Mouse (Mus musculus): ENCODE results near the gene Cdkn2aip. TPM values are rescaled to one million over a fixed set of nuclear protein-coding genes. Genes with fewer than 3 reads are reported as not detected.

The Cdkn2aip gene
- 10 to 100 TPM in 7 of 26 experiments, 1 to 10 TPM in 17, under 1 TPM in 2; 0.76 to 16.1 (median 5.2) TPM for total RNA-seq (2018; cell fraction: chromatin; rRNA removed)
- 1 to 10 TPM; 2.3 to 7.0 (median 4.0) TPM for total RNA-seq (2018; cell fraction: cytosol; rRNA removed)
- 10 to 100 TPM in 5 of 26 experiments, 1 to 10 TPM in 21; 1.8 to 14.8 (median 4.4) TPM for total RNA-seq (2018; cell fraction: nucleus; rRNA removed)
- 4.7 to 7.6 TPM (median 5.2 TPM) in 3 replicates for polyA plus RNA-seq (2018)

DNA sequence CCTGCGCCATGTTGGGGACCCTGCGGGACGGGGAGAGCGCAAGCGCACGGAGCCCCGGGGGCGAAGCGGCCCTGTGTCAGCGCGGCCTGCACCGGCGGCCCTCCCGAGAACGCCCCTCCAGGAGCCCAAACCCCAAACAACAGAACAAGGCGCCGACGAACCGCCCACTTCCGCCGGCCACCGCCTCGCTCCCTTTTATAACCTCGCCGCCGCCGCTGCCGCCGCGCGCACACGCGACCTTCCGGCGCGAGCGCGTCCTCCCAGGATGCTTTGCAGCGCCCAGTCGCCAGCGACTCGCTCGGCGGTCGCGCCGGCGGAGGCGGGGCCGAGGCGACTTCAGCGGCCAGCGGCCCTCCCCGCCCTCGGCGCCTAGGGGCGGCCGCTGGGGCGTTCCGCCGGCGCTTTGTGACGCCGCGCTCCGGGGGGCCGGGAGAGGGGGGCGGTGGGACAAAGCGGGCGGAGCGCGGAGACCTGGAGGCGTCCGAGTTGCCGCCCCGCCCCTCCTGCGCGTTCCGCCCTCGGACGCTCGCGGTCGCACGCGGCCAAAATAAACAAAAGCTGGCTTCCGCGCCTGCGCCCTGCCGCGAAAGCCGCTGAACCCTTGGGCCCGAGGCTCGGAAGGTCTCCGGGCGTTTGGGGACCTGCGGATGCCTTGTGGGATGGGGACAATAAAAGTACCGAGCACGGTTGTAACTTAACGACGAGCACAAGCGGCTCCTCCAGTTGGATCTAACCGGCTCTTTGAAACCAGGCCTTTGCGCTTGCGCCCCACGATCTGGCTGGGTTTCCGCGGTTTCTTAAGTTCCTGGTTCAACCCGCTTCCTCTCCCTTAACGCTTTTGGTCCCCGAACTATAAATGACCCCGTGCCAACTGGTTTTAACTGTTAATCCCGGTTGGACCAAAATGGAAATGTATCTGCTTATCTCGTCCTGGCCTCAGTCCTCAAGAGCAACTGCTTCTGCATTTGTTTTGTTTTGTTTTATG, at the start of gene Cdkn2aip:
Gene Cdkn2aip, minus strand, starts transcription at position 172 of the 985 bp plus-strand sequence.
- Histone ChIP-seq H3K27ac (peak within 1 kb of the TSS; percentile 77), H3K4me3 (ENCODE audit: inconsistent target) (peak within 1 kb of the TSS; percentile 85), H3K36me3 (ENCODE audit: inconsistent target) (peaks cover 13% of the 10 kb centered on the region; the same call in 1 of the 2 replicates), H3K79me2 (ENCODE audit: inconsistent target) (peaks cover 27% of the 10 kb centered on the region)
- WGBS (ENCODE audit: missing documents) = under 1% methylated on average over 98 of the region's 114 CpGs

DNA sequence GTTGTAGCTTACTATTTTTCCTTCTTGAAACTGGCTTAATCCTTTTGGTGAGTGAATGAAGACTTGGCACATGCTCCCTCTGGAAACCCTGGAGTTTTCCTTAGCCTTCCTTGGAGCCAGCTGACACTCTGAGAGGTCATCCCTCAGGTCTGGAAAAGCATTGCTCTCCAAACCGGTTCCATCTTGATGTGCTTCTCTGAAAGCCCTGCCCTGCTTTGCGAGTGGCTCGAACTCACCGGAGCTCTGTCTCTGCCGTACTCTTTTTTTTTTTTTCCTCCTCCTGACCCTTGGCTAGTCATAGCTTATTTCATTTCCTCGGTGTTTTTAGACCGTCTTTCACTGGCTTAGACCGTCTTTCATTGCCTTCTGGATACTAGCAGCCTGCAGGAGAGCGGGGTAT, 49.5 kb upstream of the Cdkn2aip start:
- H3K79me2 ChIP-seq (ENCODE audit: inconsistent target) = no peaks in the 10 kb centered on the region
- WGBS (ENCODE audit: missing documents) = 89% methylated on average over 9 of the region's 9 CpGs
- H3K4me3 ChIP-seq (ENCODE audit: inconsistent target) = no peak overlapping the region
- H3K36me3 ChIP-seq (ENCODE audit: inconsistent target) = no peaks in the 10 kb centered on the region
- H3K27ac ChIP-seq = no peak overlapping the region

DNA sequence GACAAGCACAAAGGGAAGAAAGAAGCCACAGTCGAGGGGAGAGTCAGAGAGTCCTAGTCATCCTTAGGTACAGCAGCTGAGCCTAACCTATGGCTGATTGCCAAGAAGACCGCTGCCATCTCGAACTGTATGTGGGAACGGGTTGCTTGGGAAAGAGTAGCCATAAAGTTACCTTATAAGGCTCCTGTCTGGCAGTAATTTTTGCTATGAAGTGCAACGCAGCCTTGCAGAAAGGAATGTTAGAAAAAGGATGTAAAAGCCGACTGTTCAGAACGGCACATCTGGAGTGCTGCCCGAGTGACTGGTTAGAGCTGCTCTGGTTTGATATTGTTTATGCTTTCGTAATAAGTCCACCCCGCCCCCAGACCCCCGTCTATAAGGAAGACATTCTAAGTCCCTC, 47.0 kb upstream of the Cdkn2aip start:
- Histone ChIP-seq H3K36me3 (ENCODE audit: inconsistent target) (no peaks in the 10 kb centered on the region), H3K27ac (no peak overlapping the region), H3K79me2 (ENCODE audit: inconsistent target) (no peaks in the 10 kb centered on the region), H3K4me3 (ENCODE audit: inconsistent target) (no peak overlapping the region)
- 86% methylated on average over 11 of the region's 11 CpGs for WGBS (ENCODE audit: missing documents)

DNA sequence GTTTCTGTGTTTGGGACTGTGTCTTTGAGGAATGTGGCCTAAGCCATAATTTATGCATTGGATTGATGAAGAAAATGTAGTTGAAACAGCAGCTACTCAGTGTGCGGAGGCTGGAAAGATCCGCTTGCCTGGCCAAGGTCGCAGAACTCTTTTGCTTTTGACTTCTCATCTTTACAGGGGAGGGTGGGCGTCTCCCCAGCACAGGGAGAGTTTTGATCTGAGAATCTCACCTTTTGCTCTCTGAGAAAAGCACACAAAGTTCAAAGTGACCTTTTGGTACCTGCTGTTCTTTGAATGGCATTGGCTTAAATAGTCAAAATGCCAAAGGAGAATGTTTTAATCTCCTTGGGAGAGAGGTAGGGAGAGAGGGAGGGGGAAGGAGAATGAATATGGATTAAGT, 46.5 kb upstream of the Cdkn2aip start:
- Histone ChIP-seq H3K27ac (no peak overlapping the region), H3K79me2 (ENCODE audit: inconsistent target) (no peaks in the 10 kb centered on the region), H3K36me3 (ENCODE audit: inconsistent target) (no peaks in the 10 kb centered on the region), H3K4me3 (ENCODE audit: inconsistent target) (no peak overlapping the region)
- WGBS (ENCODE audit: missing documents) = 90% methylated on average over 4 of the region's 4 CpGs

GRCm38 (mm10) chr8:47753121-47753520, 39.4 kb upstream of the Cdkn2aip start:
- 86% methylated on average over 3 of the region's 3 CpGs for WGBS (ENCODE audit: missing documents)
- H3K79me2 ChIP-seq (ENCODE audit: inconsistent target) = no peaks in the 10 kb centered on the region

GRCm38 (mm10) chr8:47750096-47750495, 36.4 kb upstream of the Cdkn2aip start:
- Histone ChIP-seq H3K79me2 (ENCODE audit: inconsistent target) (no peaks in the 10 kb centered on the region), H3K27ac (no peak overlapping the region), H3K36me3 (ENCODE audit: inconsistent target) (no peaks in the 10 kb centered on the region), H3K4me3 (ENCODE audit: inconsistent target) (no peak overlapping the region)
- WGBS (ENCODE audit: missing documents) = 70% methylated on average over 10 of the region's 14 CpGs

More at GRCm38 (mm10) chr8:47753121-47753520, 39.4 kb upstream of the Cdkn2aip start:
- Histone ChIP-seq H3K4me3 (ENCODE audit: inconsistent target) (no peak overlapping the region), H3K36me3 (ENCODE audit: inconsistent target) (no peaks in the 10 kb centered on the region), H3K27ac (no peak overlapping the region)

DNA sequence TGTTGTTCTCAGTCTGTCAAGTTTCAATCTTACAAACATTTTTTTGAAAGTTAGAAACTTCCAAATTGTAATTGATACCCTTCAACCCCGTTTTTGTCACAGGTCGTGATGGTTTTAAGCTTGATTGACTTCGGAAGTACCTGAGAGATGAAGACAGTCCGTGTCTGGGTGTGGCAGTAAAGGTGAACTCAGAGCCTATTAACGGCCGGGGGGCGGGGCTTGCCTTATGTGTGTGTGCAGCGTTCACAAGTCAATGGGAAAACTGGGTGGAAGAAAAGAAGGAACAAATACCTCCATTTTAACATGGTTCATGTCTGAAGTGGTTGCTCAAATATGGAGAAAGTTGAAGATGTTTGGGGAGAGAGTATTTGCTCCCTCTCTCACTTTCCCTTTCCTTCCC, 35.8 kb upstream of the Cdkn2aip start:
- no peak overlapping the region for H3K27ac ChIP-seq
- no peaks in the 10 kb centered on the region for H3K79me2 ChIP-seq (ENCODE audit: inconsistent target)
- WGBS (ENCODE audit: missing documents) = 83% methylated on average over 8 of the region's 8 CpGs
- H3K4me3 ChIP-seq (ENCODE audit: inconsistent target) = no peak overlapping the region
- H3K36me3 ChIP-seq (ENCODE audit: inconsistent target) = no peaks in the 10 kb centered on the region

GRCm38 (mm10) chr8:47746304-47746703, 32.6 kb upstream of the Cdkn2aip start:
- Histone ChIP-seq H3K79me2 (ENCODE audit: inconsistent target) (no peaks in the 10 kb centered on the region), H3K27ac (no peak overlapping the region), H3K4me3 (ENCODE audit: inconsistent target) (no peak overlapping the region), H3K36me3 (ENCODE audit: inconsistent target) (no peaks in the 10 kb centered on the region)
- WGBS (ENCODE audit: missing documents) = 96% methylated on average over 12 of the region's 12 CpGs

GRCm38 (mm10) chr8:47745848-47746247, 32.1 kb upstream of the Cdkn2aip start:
- WGBS (ENCODE audit: missing documents) = 63% methylated on average over 6 of the region's 6 CpGs
- no peaks in the 10 kb centered on the region for H3K79me2 ChIP-seq (ENCODE audit: inconsistent target)
- no peak overlapping the region for H3K4me3 ChIP-seq (ENCODE audit: inconsistent target)
- no peaks in the 10 kb centered on the region for H3K36me3 ChIP-seq (ENCODE audit: inconsistent target)
- no peak overlapping the region for H3K27ac ChIP-seq

DNA sequence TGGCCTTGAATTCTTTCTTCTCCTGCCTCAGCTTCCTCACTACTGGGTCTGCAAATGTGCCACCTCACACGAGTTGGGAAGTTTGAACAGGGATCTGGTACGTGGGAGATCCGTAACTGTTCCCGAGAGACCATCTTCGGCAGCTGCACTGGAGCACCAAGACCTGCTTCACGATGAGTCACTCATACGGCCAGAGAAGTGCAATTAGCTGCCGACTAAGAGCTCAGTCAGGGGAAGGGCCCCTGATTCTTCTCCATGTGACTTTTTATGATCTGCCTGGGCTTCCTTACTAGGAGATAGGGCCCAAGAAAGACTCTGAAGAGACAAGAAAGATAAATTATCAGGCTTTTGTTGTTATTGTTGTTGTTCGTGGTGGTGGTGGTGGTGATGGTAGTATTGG, 31.1 kb upstream of the Cdkn2aip start:
- Histone ChIP-seq H3K79me2 (ENCODE audit: inconsistent target) (no peaks in the 10 kb centered on the region), H3K27ac (no peak overlapping the region), H3K36me3 (ENCODE audit: inconsistent target) (no peaks in the 10 kb centered on the region), H3K4me3 (ENCODE audit: inconsistent target) (no peak overlapping the region)
- 71% methylated on average over 9 of the region's 9 CpGs for WGBS (ENCODE audit: missing documents)

- no peak overlapping the region for H3K4me3 ChIP-seq (ENCODE audit: inconsistent target)
- H3K79me2 ChIP-seq (ENCODE audit: inconsistent target) = no peaks in the 10 kb centered on the region
- H3K36me3 ChIP-seq (ENCODE audit: inconsistent target) = no peaks in the 10 kb centered on the region
- 12% methylated on average over 11 of the region's 11 CpGs for WGBS (ENCODE audit: missing documents)
- H3K27ac ChIP-seq = no peak overlapping the region
These were observed 29.7 kb upstream of the Cdkn2aip start for GRCm38 (mm10) chr8:47743419-47743818.

- Histone ChIP-seq H3K79me2 (ENCODE audit: inconsistent target) (no peaks in the 10 kb centered on the region), H3K27ac (no peak overlapping the region), H3K4me3 (ENCODE audit: inconsistent target) (no peak overlapping the region), H3K36me3 (ENCODE audit: inconsistent target) (no peaks in the 10 kb centered on the region)
- WGBS (ENCODE audit: missing documents) = 44% methylated on average over 8 of the region's 8 CpGs
These were observed 29.3 kb upstream of the Cdkn2aip start for GRCm38 (mm10) chr8:47742992-47743391.

- Histone ChIP-seq H3K4me3 (ENCODE audit: inconsistent target) (no peak overlapping the region), H3K36me3 (ENCODE audit: inconsistent target) (no peaks in the 10 kb centered on the region)
- WGBS (ENCODE audit: missing documents) = 88% methylated on average over 7 of the region's 7 CpGs
These were observed 28.6 kb upstream of the Cdkn2aip start for GRCm38 (mm10) chr8:47742372-47742771.

GRCm38 (mm10) chr8:47737120-47737519, 23.4 kb upstream of the Cdkn2aip start:
- Histone ChIP-seq H3K4me3 (ENCODE audit: inconsistent target) (no peak overlapping the region), H3K36me3 (ENCODE audit: inconsistent target) (no peaks in the 10 kb centered on the region), H3K27ac (no peak overlapping the region), H3K79me2 (ENCODE audit: inconsistent target) (no peaks in the 10 kb centered on the region)
- 74% methylated on average over 7 of the region's 7 CpGs for WGBS (ENCODE audit: missing documents)

More at GRCm38 (mm10) chr8:47742372-47742771, 28.6 kb upstream of the Cdkn2aip start:
- H3K79me2 ChIP-seq (ENCODE audit: inconsistent target) = no peaks in the 10 kb centered on the region
- no peak overlapping the region for H3K27ac ChIP-seq

DNA sequence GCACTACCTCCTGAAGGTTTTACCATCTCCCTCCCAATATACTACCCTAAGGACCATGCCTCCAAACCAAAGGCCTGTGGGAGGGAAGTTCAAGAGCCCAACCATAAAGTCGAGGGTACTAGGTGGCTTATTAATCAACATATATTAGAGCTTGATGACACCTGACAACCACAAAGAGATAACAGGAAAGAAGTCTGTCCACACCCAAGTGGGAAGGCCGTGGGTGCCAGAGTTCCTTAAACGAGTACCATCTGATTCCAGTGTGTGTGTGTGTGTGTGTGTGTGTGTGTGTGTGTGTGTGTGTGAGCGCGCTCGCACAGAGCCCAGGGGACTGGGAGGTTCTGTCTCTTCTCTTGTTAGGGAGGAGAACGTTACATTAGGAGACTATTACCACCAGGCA, 15.6 kb upstream of the Cdkn2aip start:
- Histone ChIP-seq H3K4me3 (ENCODE audit: inconsistent target) (no peak overlapping the region), H3K27ac (no peak overlapping the region), H3K36me3 (ENCODE audit: inconsistent target) (no peaks in the 10 kb centered on the region), H3K79me2 (ENCODE audit: inconsistent target) (no peaks in the 10 kb centered on the region)
- WGBS (ENCODE audit: missing documents) = 70% methylated on average over 7 of the region's 7 CpGs
